Mouse (Mus musculus) c-Kit-positive CD71-positive TER-119-negative erythroid progenitor cells, embryonic 14.5 days (primary cell): Measurements from ENCODE around the gene Mak.

ENCODE experiments used
- DNase-seq: peaks from one replicate; pipeline ENCODE4 v3.0.0-alpha.2; 2013; ENCODE audit warnings: low read depth

The Mak gene

DNA sequence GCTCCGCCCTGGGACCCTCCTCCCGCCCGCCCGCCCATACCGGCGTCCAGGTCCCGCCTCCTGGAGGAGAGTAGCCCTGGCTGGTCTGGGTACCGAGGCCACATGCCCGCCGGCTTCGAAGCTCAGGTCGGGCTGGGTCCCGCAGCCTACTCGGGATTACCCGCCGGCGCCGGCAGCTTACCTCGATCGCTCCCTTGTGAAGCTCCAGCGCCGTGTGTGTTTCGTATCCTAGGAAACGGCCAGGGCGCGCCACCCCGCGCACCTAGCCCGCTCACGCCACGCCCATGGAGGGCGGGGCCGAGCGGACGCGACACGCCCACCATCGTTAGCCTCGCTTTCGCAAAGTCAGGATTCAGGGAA is at the start of gene Mak:
Gene Mak (minus strand): TSS at position 286 of the 360 bp plus-strand sequence.
- DNase-seq = peak; percentile 74

DNA sequence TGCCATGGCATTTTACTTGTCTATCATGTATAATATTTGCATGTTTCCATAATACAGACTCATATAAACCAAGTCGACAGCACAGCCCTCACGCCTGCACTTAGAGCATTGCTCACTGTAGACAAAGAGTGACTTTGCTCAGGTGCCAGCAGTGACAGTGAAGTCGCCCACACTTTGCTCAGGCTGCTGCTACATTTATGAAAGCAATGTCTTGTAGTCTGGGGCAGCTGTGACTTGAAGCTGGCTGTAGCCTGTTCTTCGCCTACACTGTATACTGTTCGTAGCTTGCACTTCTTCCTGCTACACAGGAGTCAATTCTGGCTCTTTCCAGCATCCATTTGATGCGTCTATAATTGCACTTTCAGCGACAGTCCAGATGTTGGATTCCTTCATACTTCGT is 49.6 kb upstream of the Mak start:
- no peak for DNase-seq

DNA sequence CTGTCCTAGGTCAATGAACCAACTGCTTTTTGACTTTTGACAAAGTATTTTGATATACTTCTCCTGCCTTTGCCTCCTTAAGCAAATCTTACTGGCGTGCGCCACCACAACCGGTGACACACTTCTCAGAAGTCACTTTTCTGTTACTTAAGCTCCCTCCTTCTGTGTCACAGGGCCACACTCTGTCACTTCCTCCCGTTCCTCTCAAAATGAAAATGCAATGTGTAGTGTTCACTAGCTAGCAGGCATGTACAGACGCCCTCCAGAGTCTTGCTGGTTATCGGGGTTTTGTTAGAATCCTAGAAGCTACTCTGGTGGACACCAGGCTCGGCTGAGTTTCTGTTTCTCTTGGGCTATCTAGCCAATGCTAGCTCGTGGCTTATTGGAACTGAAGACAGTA is 48.8 kb upstream of the Mak start:
- DNase-seq = no peak

DNA sequence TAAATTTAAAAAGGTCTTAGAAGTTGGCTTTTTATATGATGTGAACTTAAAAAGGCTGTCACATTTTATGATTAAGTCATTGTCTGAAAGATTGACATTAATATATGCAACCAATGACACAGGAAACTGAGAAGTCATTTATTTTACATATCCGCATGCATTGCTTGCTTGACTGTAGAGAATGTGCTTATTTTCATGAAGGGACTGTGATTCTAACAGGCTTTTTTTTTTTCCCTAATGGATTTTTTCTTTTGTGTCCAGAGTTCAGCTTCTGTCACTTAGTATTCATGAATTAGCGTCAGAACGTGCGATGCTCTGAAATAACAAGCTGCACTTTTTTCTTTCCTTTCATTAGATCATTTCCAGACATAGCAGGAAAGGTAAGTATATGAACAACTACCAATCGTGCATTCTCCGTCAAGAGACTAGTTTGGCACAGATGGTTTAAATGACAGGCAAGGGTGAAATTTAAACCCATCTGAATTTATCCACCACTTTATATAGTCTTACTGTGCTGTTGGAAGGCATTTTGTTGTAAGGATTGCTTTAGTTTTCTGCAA is 44.2 kb upstream of the Mak start:
- no peak for DNase-seq

DNA sequence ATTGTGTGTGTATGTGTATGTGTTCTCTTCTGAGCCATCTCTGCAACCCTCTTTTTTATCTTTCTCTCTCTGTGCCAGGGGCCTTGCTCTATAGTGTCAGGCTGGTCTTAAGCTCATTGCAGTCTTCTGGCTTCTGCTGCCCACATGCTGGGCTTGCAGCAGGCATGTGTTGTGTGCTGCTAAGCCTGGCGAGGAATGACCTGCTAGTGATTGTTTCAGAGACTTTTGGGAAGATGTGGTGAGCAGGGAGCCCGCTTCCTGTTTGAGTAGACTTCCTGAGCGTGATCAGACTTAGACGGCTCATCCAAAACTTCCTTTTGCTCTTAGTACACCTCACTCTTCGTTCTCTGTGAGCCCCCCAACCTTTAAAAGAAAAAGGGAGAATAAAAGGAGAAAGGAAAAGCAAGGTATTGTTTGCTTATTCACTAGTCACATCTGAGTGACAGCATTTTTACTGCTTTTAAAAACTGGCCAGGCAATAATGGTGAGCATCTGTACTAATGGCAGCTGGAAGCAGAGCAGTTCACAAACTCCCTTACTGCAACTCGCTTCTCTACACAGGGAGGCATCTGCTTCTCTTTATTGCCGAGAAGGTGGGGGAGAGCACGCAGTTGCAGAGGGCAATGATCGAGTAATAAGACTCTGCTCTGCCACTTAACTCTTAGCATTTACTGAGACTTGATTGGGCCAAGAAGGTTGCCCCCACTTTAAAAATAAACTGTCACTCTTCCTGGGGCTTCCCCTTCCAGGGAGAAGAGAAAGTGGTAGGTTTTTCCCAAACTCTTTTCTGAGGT is 39.8 kb upstream of the Mak start:
- no peak for DNase-seq

DNA sequence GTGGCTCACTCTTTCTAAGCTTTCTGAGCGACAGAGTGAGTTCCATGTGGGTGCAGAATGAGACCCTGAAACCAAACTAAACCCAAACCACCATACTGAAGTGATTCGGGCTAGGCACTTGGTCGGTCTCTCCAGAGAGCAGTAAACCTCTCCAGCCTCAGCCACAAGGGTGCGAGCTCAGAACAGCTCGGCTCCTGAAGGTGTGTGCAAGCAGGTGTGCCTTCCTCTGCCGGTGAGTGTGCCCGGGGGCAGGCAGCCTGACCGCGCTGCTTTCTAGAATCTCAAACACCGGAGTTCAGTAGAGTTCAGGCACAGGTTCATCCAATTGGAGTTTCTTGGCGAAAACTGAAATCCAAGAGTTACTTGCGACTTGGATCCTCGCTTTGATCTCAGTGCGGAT is 34.4 kb upstream of the Mak start, which contains the start of gene Sycp2l:
Gene Sycp2l (plus strand): TSS at position 368 of the 400 bp plus-strand sequence.
- no peak for DNase-seq

DNA sequence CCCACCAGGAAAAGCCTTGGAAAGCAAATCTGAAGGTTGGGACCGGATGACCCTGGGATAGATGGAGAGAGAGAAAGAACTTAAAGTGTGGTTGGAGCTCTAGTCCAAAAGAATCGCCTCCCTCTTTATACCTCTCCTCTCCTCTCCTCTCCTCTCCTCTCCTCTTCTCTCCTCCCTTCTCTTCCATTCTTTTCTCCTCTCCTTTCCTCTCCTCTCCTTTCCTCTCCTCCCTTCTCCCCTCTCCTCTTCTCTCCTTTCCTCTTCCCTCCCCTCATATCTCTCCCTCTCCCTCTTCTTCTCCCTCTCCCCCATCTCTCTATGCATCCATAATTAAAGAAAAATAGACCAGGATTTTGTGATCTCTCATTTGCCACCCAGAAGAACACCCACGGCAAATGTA is 31.4 kb upstream of the Mak start, which contains the start of gene Gcm2:
Gene Gcm2 (minus strand): TSS at position 101 of the 400 bp plus-strand sequence.
- no peak for DNase-seq

DNA sequence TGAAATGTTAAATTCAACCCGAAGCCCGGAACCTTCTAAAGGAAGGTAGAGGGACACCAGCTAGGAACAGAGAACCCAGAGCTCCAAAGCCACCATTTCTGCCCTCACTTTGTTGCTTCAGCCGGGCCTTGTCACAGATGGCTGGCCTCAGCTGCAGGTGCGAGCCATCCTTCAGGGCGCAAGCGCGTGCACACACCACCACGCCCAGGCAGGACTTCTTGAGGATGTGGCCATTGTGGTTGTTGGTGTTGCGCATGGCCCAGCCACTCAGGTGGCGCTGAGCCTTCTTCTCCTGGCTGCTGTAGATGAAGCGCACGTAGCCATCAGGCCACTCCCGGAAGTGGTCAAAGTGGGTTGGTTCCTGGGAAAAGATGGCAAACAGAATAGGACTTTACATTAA is 26.0 kb upstream of the Mak start:
- DNase-seq = no peak

DNA sequence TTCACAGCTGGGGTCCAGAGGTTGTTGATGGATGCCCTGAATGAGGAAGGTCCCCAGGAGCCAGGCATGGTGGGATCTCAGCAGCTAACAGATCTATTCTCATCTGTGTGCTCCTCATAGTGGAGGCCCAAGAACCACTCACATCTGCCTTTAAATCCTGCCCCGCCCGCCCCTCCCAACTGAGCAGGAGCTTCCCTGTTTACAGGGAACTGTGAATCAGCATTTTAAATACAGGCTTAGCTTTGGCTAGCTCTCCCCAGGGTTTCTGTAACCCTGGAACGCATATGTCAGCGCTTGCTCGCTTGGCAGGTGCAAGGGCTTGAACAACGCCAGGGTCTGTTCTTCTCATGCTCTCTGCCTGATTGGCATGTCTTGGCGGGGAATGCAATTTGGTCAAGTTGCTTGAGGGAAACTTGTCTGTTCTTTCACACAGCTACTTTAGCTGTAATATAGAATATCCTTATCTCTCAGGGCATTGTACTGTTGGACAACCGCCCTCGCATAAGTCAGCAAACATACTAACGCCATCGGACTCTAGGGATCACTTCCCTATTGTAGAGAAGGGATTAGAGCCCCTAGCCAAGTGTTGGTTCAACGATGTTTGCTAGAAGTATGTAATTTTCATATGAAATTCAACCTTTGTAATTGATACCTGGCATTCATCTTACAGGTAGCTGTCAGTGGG is 24.5 kb upstream of the Mak start:
- DNase-seq = no peak

DNA sequence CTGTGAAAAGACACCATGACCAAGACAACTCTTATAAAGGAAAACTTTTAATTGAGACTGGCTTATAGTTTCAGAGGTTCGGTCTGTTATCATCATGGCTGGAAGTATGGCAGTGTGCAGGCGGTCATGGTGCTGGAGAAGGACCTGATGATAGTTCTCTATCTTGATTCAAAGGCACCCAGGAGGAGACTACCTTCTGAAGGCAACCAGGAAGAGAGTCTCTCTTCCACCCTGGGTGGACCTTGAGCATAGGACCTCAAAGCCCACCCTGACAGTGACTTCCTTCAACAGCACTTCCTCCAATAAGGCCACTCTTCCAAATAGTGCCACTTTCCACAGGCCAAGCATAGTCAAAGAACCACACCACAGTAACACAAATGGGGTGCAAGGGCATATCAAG is 20.5 kb upstream of the Mak start:
- DNase-seq = no peak

DNA sequence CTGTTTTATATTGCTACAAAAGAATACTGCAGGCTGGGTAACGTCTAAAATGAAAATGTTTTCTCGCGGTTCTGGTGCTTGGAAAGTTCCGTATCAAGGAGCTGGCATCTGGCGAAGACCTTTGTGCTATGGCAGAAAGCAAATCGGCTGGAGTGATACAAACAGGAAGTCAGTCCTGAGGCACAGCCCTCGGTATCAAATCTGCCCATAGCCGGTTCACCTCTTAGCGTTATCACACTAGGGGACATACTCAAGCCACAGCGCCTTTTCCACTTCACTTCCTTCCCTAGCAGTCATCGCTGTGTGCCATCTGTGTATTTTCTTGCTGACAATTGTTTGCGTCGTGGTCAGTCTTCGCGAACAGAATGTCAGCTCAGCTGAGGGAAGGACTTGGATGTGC is 18.8 kb upstream of the Mak start:
- no peak for DNase-seq

DNA sequence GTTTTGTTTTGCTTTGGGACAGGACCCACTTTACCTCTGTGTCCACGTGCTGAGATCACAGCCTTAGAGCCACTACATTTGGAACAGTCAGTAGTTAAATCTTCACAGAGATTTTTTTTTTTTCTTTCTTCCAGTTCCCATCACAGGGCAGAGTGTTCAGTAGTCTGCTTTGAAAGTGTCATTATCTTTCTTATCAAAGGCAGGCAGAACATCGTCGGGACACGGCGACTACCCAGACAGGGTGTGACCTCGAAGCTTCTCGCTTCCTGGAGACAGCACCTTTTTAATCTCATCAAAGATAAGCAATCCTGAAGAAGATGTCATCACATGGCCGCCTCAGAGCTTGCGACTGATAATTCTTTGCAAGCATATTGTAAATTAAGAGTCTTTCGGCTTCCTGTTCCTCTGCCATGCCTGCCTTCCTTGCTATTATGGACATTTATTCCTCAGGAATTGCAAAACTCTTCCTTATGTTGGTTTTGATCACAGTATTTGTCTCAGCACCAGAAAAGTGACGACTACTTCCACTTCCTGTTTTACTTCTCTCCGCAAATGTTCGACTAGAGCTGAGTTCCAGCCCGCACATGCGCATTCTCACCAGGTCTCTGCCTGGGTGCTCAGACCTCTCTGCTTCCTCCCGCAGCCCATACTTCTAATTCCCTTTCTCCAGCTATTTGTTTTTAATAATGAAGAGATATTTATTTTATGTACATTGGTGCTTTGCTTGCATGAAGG is 18.0 kb upstream of the Mak start:
- DNase-seq = no peak

DNA sequence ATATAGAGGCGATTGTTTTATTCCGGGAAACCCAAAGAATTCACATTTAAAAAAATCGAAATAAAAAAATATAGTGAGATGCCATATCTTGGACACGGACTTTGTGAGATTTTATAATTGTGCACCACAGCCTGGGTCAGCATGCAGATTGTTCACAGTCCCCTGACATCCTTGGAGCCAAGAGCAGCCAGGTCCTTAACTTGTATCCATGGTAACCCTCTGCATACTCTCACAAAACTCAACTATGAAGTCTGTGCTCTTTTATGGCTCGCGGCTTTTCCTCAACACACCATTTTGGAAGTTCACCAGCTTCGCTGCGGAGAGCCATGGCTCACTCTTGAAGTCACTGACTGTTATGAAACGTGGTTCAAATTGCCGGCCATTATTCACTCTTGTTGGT is 14.7 kb upstream of the Mak start:
- DNase-seq = no peak

DNA sequence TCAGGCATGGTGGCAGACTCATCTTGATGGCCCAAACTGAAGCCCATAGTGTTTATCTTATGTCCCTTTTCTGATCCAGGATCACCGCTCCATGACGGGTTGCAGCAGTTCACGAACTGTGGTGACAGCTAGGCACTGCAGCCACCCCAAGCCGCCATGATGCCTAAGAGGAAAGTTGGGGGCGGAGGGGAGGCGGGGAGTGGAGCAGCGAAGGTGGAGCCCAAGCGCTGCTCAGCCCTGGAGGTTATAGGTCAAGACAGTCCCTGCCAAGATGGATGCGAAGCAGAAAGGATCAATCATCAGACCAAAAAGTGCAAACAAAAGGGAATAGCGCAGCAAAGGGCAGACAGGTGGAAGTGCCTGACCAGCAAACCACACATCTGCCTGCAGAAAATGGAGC is 11.8 kb upstream of the Mak start:
- DNase-seq = no peak

DNA sequence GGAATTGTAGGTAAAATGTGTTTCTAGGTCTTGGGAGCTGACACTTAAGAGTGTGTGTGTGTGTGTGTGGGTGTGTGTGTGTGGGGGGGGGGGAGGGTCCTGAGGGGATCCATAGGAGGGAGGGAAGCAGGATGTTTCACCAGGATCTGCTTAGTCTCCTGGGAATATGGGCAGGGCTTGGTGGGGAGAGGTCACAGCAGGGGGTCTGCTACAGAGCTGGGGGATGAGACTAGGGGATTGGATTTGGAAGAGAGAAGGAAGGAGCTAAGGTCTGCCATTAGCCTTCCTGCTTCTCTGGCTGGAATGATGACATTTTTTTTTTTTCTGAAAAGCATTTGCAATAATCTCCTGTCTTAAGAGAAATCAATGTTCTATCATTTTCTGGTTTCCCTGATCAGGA is 9.2 kb upstream of the Mak start:
- DNase-seq = no peak

DNA sequence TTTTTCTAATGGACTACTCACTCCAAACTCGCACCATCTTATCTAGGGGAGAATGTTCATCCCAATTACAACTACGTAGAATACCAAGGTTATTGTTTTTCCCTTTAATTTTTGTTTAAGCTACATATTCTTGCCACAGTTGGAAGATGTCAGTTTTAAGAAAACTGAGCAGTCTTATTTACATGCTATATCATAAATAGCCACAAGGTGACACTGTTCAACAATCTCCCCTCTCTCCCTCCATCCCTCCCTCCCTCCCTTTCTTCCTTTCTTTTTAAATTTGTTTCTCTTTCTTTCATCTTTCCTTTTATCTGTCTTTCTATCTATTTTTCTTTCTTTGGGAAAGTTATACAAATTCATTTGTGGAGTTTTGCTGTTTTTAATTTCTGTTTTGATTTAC is 5.6 kb upstream of the Mak start:
- no peak for DNase-seq

DNA sequence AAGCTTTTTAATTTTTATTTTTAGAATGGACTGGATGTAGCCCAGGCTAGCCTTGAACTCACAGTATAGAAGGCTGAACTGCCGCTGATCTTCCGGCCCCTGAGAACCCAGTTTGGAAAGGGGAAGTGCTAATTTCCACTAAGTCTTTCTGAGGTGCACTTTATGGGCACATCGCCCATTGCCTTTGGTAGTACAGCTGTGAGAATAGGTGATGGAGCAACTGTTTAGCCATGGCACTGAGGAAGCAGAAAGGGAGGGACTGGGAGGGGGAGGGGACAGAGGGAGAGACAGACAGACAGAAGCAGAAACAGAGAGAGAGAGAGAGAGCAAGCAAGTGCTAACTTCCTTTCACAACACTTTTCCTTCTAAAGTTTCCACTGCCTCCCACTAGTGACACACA is 5.0 kb upstream of the Mak start:
- DNase-seq = no peak

DNA sequence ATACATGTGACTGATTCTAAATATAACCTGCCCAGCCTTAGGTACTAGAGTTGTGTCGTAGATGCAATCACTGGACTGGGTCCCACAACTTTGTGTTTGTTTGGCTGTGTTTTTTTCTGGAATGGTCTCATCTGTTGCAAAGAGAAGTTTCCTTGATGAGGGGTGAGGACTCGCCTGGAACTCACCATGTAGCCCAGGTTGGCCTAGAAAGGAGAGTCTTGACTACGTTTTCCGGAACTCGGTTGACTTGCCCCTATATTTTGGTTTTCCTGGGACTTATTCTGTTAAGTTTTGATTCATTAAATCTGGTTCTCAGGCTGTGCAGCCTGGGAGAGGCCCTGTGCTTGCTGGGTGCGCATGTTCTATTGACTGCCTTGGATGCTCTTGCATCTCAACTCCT is 1.2 kb upstream of the Mak start:
- DNase-seq = no peak

DNA sequence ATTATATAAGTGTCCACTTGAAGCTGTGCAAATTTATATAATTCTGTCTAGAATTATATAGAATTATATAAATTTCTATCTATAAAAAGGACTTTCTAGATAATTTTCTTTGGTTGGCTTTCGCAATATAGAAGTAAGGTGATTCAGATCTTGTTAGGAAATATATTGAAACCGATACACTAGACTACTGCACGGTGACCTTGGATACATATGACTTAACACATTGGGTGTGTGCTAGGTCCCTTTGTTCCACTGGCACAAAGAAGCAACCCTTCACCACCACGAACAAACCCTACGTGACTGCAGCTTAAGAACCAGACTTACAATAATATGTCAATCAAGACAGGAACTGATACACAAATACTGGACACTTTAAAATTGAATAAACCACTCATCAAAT is 353 bp upstream of the Mak start:
- no peak for DNase-seq

DNA sequence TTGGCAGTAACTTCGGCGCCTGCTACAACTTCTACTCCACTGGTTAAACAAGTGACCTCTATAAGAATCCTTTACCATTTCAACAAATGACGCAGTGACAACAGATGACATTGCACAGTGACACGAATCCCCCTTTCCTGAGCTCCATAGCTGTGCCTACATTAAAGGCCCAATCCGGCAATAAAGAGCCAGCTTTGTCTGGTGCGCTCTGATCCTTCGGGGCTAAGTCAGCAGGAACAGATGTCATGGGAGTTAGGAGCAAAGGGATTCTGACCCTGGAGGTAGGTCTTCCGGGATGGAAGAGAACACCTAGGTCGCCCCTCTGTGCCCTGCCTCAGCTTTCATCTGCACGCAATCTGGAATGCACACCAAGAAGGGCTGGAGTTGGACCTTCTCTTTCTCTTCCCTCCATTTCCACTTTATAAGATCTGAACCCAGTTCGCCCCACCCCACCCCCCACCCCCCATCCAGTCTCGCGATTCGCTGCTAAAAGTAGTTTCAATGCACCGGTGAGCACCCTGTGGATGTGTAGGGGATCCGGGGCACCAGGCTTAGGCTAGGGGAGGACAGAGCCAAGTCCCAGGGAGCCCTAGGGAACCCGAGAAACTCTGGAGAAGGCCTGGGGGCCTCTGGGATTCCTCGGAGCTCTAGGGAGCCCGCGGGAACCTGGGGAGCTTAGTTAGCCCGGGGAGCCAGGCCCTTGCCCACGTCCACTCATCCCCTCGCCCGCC is 651 bp downstream of the Mak start:
- no peak for DNase-seq

DNA sequence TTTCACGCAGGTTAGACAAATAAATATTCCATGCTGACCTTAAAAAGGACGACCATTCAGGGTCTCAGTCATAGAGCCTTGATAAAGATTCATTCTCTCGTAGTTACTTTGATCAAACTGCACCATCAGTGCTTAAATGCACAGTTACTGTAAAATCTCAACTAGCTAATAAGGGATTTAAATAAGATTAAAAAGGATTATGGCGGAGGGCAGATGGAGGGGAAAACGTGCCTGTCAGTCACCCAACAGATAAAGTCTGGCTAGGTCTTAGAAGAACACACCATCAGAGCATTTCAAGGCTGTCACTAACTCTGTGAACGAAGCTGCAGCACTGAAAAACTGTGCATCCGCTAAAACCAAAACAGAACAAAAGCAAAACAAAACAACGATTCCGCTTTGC is 1.6 kb downstream of the Mak start:
- no peak for DNase-seq

DNA sequence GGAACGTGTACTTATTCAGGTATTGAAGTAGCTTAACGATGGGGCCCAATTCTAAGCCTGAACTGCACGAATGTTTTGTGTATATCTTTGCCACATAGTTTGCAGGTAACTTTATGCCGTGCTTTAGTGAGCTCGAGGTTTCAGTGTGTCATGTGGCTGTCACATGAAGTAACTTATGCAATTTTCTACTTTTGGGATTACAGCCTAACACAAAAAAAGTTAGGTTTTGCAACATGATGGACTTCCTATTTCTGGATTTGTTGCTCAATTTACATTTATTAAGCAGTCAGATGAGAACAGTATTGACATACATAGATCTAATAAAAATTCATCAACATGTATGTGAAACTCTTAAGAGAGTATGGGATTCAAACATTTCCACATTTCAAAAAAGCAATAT is 5.7 kb downstream of the Mak start:
- DNase-seq = no peak
